Mouse (Mus musculus): Measurements from ENCODE around the gene Neurl3. TPM values are rescaled to one million over a fixed set of nuclear protein-coding genes. Genes with fewer than 3 reads are reported as not detected.

The Neurl3 gene
- total RNA-seq, 1 experiment: 0.18 TPM

- H3K27ac ChIP-seq (ENCODE audit: insufficient read depth, low read depth, low read length, poor library complexity, severe bottlenecking): no peak overlapping the region
- TF ChIP-seq MAFK (IDR thresholded peaks at IDR 0.05; ENCODE audit: insufficient read depth, low read depth, low read length) (no peak), ZNF384 (IDR thresholded peaks at IDR 0.05; ENCODE audit: low read depth, low read length) (no peak), ZC3H11A (IDR thresholded peaks at IDR 0.05; ENCODE audit: borderline replicate concordance, low read depth, low read length) (no peak), CHD2 (IDR thresholded peaks at IDR 0.05; ENCODE audit: low read depth, low read length) (no peak), HCFC1 (IDR thresholded peaks at IDR 0.05; ENCODE audit: borderline replicate concordance, insufficient read depth, low read length) (no peak)
- H3K36me3 ChIP-seq (ENCODE audit: control insufficient read depth, insufficient read depth, low read length, poor library complexity, severe bottlenecking): no peaks in the 10 kb centered on the region
- in situ Hi-C loops (cut with MboI; ENCODE audit: low sequenced_read_pairs in 2 of 2, unreplicated experiment in 2 of 2): no loop called here
- H3K4me3 ChIP-seq (ENCODE audit: insufficient read depth in 1 of 2, low read depth in 1 of 2, low read length in 2 of 2, poor library complexity in 1 of 2, severe bottlenecking in 1 of 2): no peak overlapping the region
- H3K4me1 ChIP-seq (ENCODE audit: control insufficient read depth in 2 of 2, insufficient read depth in 2 of 2, low read length in 2 of 2, poor library complexity in 1 of 2): peaks cover 7 to 8% of the 10 kb centered on the region in 2 experiments
- DNase-seq (ENCODE audit: low read depth, low spot score): no peak
- no peaks in the 10 kb centered on the region for H3K9me3 ChIP-seq (ENCODE audit: control insufficient read depth, insufficient read depth, low read depth, low read length)
- no peak overlapping the region for H3K9ac ChIP-seq (ENCODE audit: insufficient read depth, low read depth, low read length, poor library complexity, severe bottlenecking)
Observed at GRCm38 (mm10) chr1:36241903-36242429, 32.5 kb downstream of the Neurl3 start.

DNA sequence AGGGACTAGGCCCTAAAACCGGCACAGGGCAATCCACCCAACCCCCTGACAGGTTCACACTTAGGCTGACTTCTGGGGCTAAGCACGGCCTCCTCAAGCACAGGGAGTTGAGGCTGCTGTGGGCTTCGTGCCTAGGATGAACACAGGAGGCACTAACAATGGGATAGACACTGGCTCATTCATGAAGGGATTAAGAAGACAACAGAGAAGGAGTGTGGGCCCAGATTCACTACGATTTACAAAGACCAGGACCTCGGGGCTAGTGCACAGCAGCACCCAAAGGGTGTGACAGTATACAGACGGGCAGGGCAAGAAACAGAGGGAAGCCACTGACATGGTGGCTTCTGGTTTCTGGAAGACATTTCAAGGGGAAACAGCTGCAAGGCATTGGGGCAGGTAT is 34.3 kb downstream of the Neurl3 start:
- Histone ChIP-seq H3K4me1 (ENCODE audit: control insufficient read depth in 2 of 2, insufficient read depth in 2 of 2, low read length in 2 of 2, poor library complexity in 1 of 2) (peaks cover 4 to 7% of the 10 kb centered on the region in 2 experiments), H3K4me3 (ENCODE audit: insufficient read depth in 1 of 2, low read depth in 1 of 2, low read length in 2 of 2, poor library complexity in 1 of 2, severe bottlenecking in 1 of 2) (no peak overlapping the region), H3K36me3 (ENCODE audit: control insufficient read depth, insufficient read depth, low read length, poor library complexity, severe bottlenecking) (no peaks in the 10 kb centered on the region), H3K9ac (ENCODE audit: insufficient read depth, low read depth, low read length, poor library complexity, severe bottlenecking) (no peak overlapping the region), H3K9me3 (ENCODE audit: control insufficient read depth, insufficient read depth, low read depth, low read length) (no peaks in the 10 kb centered on the region), H3K27ac (ENCODE audit: insufficient read depth, low read depth, low read length, poor library complexity, severe bottlenecking) (no peak overlapping the region)
- no peak for TF ChIP-seq ZC3H11A (IDR thresholded peaks at IDR 0.05; ENCODE audit: borderline replicate concordance, low read depth, low read length)
- no peak for TF ChIP-seq CHD2 (IDR thresholded peaks at IDR 0.05; ENCODE audit: low read depth, low read length)
- TF ChIP-seq MAFK (IDR thresholded peaks at IDR 0.05; ENCODE audit: insufficient read depth, low read depth, low read length): no peak
- no peak for TF ChIP-seq ZNF384 (IDR thresholded peaks at IDR 0.05; ENCODE audit: low read depth, low read length)
- no peak for TF ChIP-seq HCFC1 (IDR thresholded peaks at IDR 0.05; ENCODE audit: borderline replicate concordance, insufficient read depth, low read length)
- in situ Hi-C loops (cut with MboI; ENCODE audit: low sequenced_read_pairs in 2 of 2, unreplicated experiment in 2 of 2): no loop called here
- no peak for DNase-seq (ENCODE audit: low read depth, low spot score)

DNA sequence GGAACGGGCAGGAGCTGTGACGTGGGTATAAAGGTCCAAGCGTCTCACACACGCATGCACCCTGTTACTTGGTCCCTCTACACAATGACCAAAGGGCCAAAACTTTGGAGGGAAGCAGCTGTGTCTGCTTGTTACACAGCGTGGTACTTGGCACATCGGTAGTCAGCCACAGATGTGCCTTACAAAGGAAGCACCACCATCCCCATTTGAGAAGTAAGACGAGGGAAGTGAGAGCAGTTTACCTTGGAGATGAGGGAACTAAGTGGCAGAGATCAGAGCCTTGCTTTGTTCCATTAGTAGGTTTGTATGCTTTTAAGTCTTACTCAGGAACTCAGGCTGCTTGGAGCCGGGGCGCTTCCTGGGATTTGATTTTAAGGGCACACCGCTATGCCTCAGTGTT is 35.1 kb downstream of the Neurl3 start:
- in situ Hi-C loops (cut with MboI; ENCODE audit: low sequenced_read_pairs in 2 of 2, unreplicated experiment in 2 of 2): no loop called here
- no peak for DNase-seq (ENCODE audit: low read depth, low spot score)
- H3K4me1 ChIP-seq (ENCODE audit: control insufficient read depth in 2 of 2, insufficient read depth in 2 of 2, low read length in 2 of 2, poor library complexity in 1 of 2): peaks cover 4 to 7% of the 10 kb centered on the region in 2 experiments
- no peak overlapping the region for H3K4me3 ChIP-seq (ENCODE audit: insufficient read depth in 1 of 2, low read depth in 1 of 2, low read length in 2 of 2, poor library complexity in 1 of 2, severe bottlenecking in 1 of 2)
- peaks cover 3% of the 10 kb centered on the region; the same call in 1 of the 2 replicates for H3K36me3 ChIP-seq (ENCODE audit: control insufficient read depth, insufficient read depth, low read length, poor library complexity, severe bottlenecking)
- H3K27ac ChIP-seq (ENCODE audit: insufficient read depth, low read depth, low read length, poor library complexity, severe bottlenecking): no peak overlapping the region
- no peaks in the 10 kb centered on the region for H3K9me3 ChIP-seq (ENCODE audit: control insufficient read depth, insufficient read depth, low read depth, low read length)
- H3K9ac ChIP-seq (ENCODE audit: insufficient read depth, low read depth, low read length, poor library complexity, severe bottlenecking): no peak overlapping the region
- TF ChIP-seq ZNF384 (IDR thresholded peaks at IDR 0.05; ENCODE audit: low read depth, low read length) (no peak), ZC3H11A (IDR thresholded peaks at IDR 0.05; ENCODE audit: borderline replicate concordance, low read depth, low read length) (no peak), MAFK (IDR thresholded peaks at IDR 0.05; ENCODE audit: insufficient read depth, low read depth, low read length) (no peak), HCFC1 (IDR thresholded peaks at IDR 0.05; ENCODE audit: borderline replicate concordance, insufficient read depth, low read length) (no peak), CHD2 (IDR thresholded peaks at IDR 0.05; ENCODE audit: low read depth, low read length) (no peak)

DNA sequence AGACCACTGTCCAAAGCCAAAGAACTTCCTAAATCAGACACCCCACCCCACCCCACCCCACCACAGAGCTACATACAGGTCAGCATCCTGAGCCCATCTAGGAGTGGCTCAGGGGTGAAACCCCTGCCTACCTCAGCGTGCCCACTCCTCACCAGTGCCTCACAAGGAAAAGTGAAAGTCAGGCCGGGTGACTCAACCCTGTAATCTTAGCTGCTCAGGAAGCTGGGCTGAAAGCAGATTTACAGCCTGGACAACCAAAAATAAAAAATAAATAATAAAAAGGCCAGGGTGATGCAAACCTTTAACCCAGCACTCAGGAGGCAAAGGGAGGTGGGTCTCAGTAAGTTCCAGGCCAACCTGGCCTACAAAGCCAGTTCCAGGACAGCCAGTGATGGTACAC is 38.6 kb downstream of the Neurl3 start:
- DNase-seq (ENCODE audit: low read depth, low spot score): no peak
- H3K9ac ChIP-seq (ENCODE audit: insufficient read depth, low read depth, low read length, poor library complexity, severe bottlenecking): no peak overlapping the region
- H3K9me3 ChIP-seq (ENCODE audit: control insufficient read depth, insufficient read depth, low read depth, low read length): no peaks in the 10 kb centered on the region
- in situ Hi-C loops (cut with MboI; ENCODE audit: low sequenced_read_pairs in 2 of 2, unreplicated experiment in 2 of 2): no loop called here
- no peak overlapping the region for H3K4me3 ChIP-seq (ENCODE audit: insufficient read depth in 1 of 2, low read depth in 1 of 2, low read length in 2 of 2, poor library complexity in 1 of 2, severe bottlenecking in 1 of 2)
- peaks cover 2 to 7% of the 10 kb centered on the region in 2 experiments; a peak in 2 of 4 replicates for H3K4me1 ChIP-seq (ENCODE audit: control insufficient read depth in 2 of 2, insufficient read depth in 2 of 2, low read length in 2 of 2, poor library complexity in 1 of 2)
- peaks cover 13% of the 10 kb centered on the region for H3K36me3 ChIP-seq (ENCODE audit: control insufficient read depth, insufficient read depth, low read length, poor library complexity, severe bottlenecking)
- TF ChIP-seq MAFK (IDR thresholded peaks at IDR 0.05; ENCODE audit: insufficient read depth, low read depth, low read length): no peak
- no peak for TF ChIP-seq HCFC1 (IDR thresholded peaks at IDR 0.05; ENCODE audit: borderline replicate concordance, insufficient read depth, low read length)
- TF ChIP-seq ZC3H11A (IDR thresholded peaks at IDR 0.05; ENCODE audit: borderline replicate concordance, low read depth, low read length): no peak
- TF ChIP-seq ZNF384 (IDR thresholded peaks at IDR 0.05; ENCODE audit: low read depth, low read length): no peak
- TF ChIP-seq CHD2 (IDR thresholded peaks at IDR 0.05; ENCODE audit: low read depth, low read length): no peak
- H3K27ac ChIP-seq (ENCODE audit: insufficient read depth, low read depth, low read length, poor library complexity, severe bottlenecking): no peak overlapping the region; the same call in 1 of the 2 replicates
